Mouse (Mus musculus) testis, adult 2 months (tissue): ENCODE measurements around the gene Kif1b. TPM values are rescaled to one million over a fixed set of nuclear protein-coding genes. Genes with fewer than 3 reads are reported as not detected.
"Not testable (repeated sequence)": the region's sequence is repeated elsewhere in the genome, so short reads cannot be mapped to it uniquely, and the experiment has no call there.

Experiments used
- H3K27ac ChIP-seq: fragments of 200-500 bp; 2 replicates; pipeline ENCODE4 v1.5.1; 2012; ENCODE audit warnings: low read depth, low read length; ENCODE audit not compliant: control insufficient read depth, insufficient read depth
- H3K27me3 ChIP-seq: fragments of 200-500 bp; 2 replicates; pipeline ENCODE4 v1.6.1; 2012; ENCODE audit warnings: mild to moderate bottlenecking, low read length, moderate library complexity; ENCODE audit not compliant: control insufficient read depth, insufficient read depth
- H3K36me3 ChIP-seq: fragments of 200-500 bp; 2 replicates; pipeline ENCODE4 v1.6.1; 2012; ENCODE audit warnings: mild to moderate bottlenecking, low read length; ENCODE audit not compliant: control insufficient read depth, insufficient read depth
- H3K4me1 ChIP-seq: fragments of 200-500 bp; 2 replicates; pipeline ENCODE4 v1.6.1; 2012; ENCODE audit warnings: low read length; ENCODE audit not compliant: control insufficient read depth, insufficient read depth
- H3K4me3 ChIP-seq: fragments of 200-500 bp; 2 replicates; pipeline ENCODE4 v1.5.1; 2012; ENCODE audit warnings: low read depth, mild to moderate bottlenecking, low read length, moderate library complexity, mixed read lengths; ENCODE audit not compliant: control insufficient read depth
- CTCF ChIP-seq: fragments of 200-500 bp; IDR thresholded peaks from 2 replicates; pipeline ENCODE4 v1.5.1; 2012; ENCODE audit warnings: low read depth, mild to moderate bottlenecking, inconsistent platforms, low read length, moderate library complexity; ENCODE audit not compliant: control insufficient read depth, insufficient read depth, insufficient replicate concordance
- POLR2A ChIP-seq: fragments of 200-500 bp; IDR thresholded peaks from 2 replicates; pipeline ENCODE4 v1.6.1; 2012; ENCODE audit warnings: low read depth, mild to moderate bottlenecking, inconsistent platforms, low read length, moderate library complexity; ENCODE audit not compliant: control insufficient read depth
- polyA plus RNA-seq: library from polyadenylated mRNA; depleted of rRNA; stranded (reverse); fragments of >200 nt; gene quantifications from 2 replicates; pipeline ENCODE4 v1.2.3, GENCODE M21; 2012

Gene Kif1b
- polyA plus RNA-seq, 1 experiment: 25.9 TPM

DNA sequence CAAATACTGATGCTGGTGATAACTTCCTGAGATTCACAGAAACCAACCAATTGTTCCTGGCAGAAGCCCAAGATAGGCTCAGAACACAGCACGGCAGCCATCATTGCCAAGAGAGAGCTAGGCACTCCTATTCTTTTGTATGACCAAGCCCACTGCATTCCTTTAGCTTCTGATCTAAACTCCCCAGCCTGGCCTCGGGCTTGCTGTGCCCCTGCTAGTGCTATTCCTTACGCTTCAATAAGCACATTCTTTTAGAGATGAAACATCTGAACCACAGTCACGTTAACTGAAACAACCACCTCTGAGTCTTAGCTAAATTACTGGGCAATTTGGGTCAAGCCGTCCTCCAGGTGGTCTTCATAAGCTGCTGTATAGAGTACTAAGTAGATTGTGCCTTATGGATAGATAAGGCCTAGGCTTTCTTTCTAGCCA, 87.4 kb downstream of the Kif1b start:
- Histone ChIP-seq H3K27ac (no peak overlapping the region), H3K36me3 (peaks cover 2% of the 10 kb centered on the region), H3K27me3 (no peaks in the 10 kb centered on the region), H3K4me3 (no peak overlapping the region), H3K4me1 (no peaks in the 10 kb centered on the region)
- no peak for TF ChIP-seq CTCF
- TF ChIP-seq POLR2A: no peak

DNA sequence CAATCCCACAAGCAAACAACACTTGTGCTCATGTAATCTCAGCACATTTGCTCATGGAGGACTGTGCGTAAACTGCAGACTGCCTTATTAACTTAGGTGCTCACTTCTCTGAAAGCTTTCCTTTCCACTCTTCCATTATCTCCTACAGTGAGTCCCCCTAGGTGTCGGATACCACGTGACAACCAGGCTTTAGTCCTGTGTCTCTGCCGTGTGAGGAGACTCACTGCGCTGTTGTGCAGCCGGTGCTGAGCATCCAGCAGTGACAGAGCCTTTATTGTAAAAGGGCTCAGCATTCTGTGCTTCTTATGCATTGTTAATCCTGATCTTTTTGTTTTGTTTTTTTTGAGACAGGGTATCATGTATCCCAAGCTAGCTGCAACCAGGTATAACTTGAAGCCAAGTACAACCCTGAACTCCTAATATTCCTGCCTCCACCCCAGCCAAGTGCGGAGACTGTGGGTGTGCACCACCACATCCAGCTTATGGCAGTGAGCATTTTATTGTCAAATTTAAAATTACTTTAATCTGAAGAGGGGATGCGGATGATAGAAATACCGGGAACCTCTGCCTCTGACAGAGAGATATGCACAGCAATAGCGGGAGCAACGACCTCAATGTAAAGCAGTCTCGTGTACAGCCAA, 88.0 kb downstream of the Kif1b start:
- TF ChIP-seq POLR2A (no peak), CTCF (no peak)
- no peaks in the 10 kb centered on the region for H3K4me1 ChIP-seq
- no peak overlapping the region for H3K27ac ChIP-seq
- H3K27me3 ChIP-seq: no peaks in the 10 kb centered on the region
- no peak overlapping the region for H3K4me3 ChIP-seq
- H3K36me3 ChIP-seq: peaks cover 2% of the 10 kb centered on the region

GRCm38 (mm10) chr4:149218476-149218875, 89.0 kb downstream of the Kif1b start:
- TF ChIP-seq POLR2A (no peak), CTCF (no peak)
- Histone ChIP-seq H3K36me3 (peaks cover 2% of the 10 kb centered on the region), H3K27ac (no peak overlapping the region), H3K4me3 (no peak overlapping the region), H3K27me3 (no peaks in the 10 kb centered on the region), H3K4me1 (no peaks in the 10 kb centered on the region)

DNA sequence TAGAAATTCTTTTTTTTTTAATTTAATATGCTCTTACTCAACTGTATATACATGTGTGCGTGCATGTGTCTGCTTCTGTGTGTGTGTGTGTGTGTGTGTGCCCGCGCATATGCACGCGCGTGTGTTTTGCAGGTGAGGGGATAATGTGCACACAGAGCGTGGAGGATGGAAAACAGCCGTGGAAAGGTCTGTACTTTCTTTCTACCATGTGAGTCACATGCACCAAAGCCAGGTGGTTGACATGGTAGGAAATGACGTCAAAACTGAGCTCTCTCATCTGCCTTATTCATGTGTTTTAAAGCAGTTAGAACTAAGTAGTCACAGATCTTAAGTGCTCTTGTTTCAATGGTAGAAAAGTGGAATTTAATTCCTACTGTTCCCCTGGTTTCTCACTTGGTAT, 91.5 kb downstream of the Kif1b start:
- H3K4me1 ChIP-seq: no peaks in the 10 kb centered on the region
- TF ChIP-seq POLR2A: no peak
- no peak for TF ChIP-seq CTCF
- H3K27me3 ChIP-seq: no peaks in the 10 kb centered on the region
- H3K27ac ChIP-seq: no peak overlapping the region
- H3K36me3 ChIP-seq: peaks cover 2% of the 10 kb centered on the region
- H3K4me3 ChIP-seq: no peak overlapping the region

GRCm38 (mm10) chr4:149215397-149215796, 92.1 kb downstream of the Kif1b start:
- no peaks in the 10 kb centered on the region for H3K27me3 ChIP-seq
- H3K4me3 ChIP-seq: no peak overlapping the region
- H3K27ac ChIP-seq: no peak overlapping the region
- no peaks in the 10 kb centered on the region for H3K4me1 ChIP-seq
- TF ChIP-seq CTCF: no peak
- TF ChIP-seq POLR2A: no peak
- peaks cover 2% of the 10 kb centered on the region for H3K36me3 ChIP-seq

GRCm38 (mm10) chr4:149214468-149214867, 93.0 kb downstream of the Kif1b start:
- not testable (repeated sequence) for H3K4me1 ChIP-seq, H3K36me3 ChIP-seq, H3K27ac ChIP-seq, H3K4me3 ChIP-seq, H3K27me3 ChIP-seq

- Histone ChIP-seq H3K27ac (no peak overlapping the region), H3K4me1 (no peaks in the 10 kb centered on the region), H3K36me3 (peaks cover 2% of the 10 kb centered on the region), H3K27me3 (no peaks in the 10 kb centered on the region), H3K4me3 (no peak overlapping the region)
- no peak for TF ChIP-seq POLR2A
- TF ChIP-seq CTCF: no peak
These were observed 94.0 kb downstream of the Kif1b start for GRCm38 (mm10) chr4:149213466-149213865.

- not testable (repeated sequence) for H3K36me3 ChIP-seq, H3K27ac ChIP-seq, H3K4me1 ChIP-seq, H3K4me3 ChIP-seq, H3K27me3 ChIP-seq
These were observed 96.1 kb downstream of the Kif1b start for GRCm38 (mm10) chr4:149211441-149211840.
